Mouse (Mus musculus): Measurements from ENCODE around the gene Knop1.

The Knop1 gene

GRCm38 (mm10) chr7:118846329-118846728 lies 9.7 kb downstream of the Knop1 start:
- DNase-seq: no peak

- DNase-seq: no peak
Observed at GRCm38 (mm10) chr7:118845141-118845540, 10.9 kb downstream of the Knop1 start.

GRCm38 (mm10) chr7:118842938-118843337 lies 13.1 kb downstream of the Knop1 start:
- no peak for DNase-seq

GRCm38 (mm10) chr7:118841796-118842195 lies 14.3 kb downstream of the Knop1 start:
- DNase-seq: no peak

GRCm38 (mm10) chr7:118841030-118841745 lies 14.9 kb downstream of the Knop1 start:
- DNase-seq: no peak

- peak; percentile 35 for DNase-seq
Observed at GRCm38 (mm10) chr7:118837901-118838300, 18.2 kb downstream of the Knop1 start.

- no peak for DNase-seq
Observed at GRCm38 (mm10) chr7:118827975-118828416, 28.1 kb downstream of the Knop1 start.

GRCm38 (mm10) chr7:118824451-118824850 lies 31.6 kb downstream of the Knop1 start:
- no peak for DNase-seq

- no peak for DNase-seq
Observed at GRCm38 (mm10) chr7:118821887-118822556, 34.0 kb downstream of the Knop1 start.

GRCm38 (mm10) chr7:118821356-118821755 lies 34.7 kb downstream of the Knop1 start:
- DNase-seq: no peak

GRCm38 (mm10) chr7:118819666-118820065 lies 36.4 kb downstream of the Knop1 start:
- no peak for DNase-seq

GRCm38 (mm10) chr7:118817741-118818140 lies 38.3 kb downstream of the Knop1 start:
- no peak for DNase-seq

GRCm38 (mm10) chr7:118816275-118816674 lies 39.8 kb downstream of the Knop1 start:
- no peak for DNase-seq

GRCm38 (mm10) chr7:118813592-118813991 lies 42.5 kb downstream of the Knop1 start:
- DNase-seq: no peak

GRCm38 (mm10) chr7:118811407-118812106 lies 44.5 kb downstream of the Knop1 start:
- no peak for DNase-seq

GRCm38 (mm10) chr7:118807899-118808298 lies 48.2 kb downstream of the Knop1 start:
- no peak for DNase-seq

- no peak for DNase-seq
Observed at GRCm38 (mm10) chr7:118806631-118807411, 49.2 kb downstream of the Knop1 start.

- no peak for DNase-seq
Observed at GRCm38 (mm10) chr7:118803425-118803824, 52.6 kb downstream of the Knop1 start.

GRCm38 (mm10) chr7:118801791-118802190 lies 54.3 kb downstream of the Knop1 start:
- DNase-seq: no peak

GRCm38 (mm10) chr7:118800112-118800734 lies 55.8 kb downstream of the Knop1 start:
- no peak for DNase-seq

GRCm38 (mm10) chr7:118798105-118798570 lies 57.9 kb downstream of the Knop1 start:
- no peak for DNase-seq

GRCm38 (mm10) chr7:118797600-118797999 lies 58.5 kb downstream of the Knop1 start:
- no peak for DNase-seq
